Mouse (Mus musculus) hindbrain, embryonic 10.5 days (tissue): ENCODE data around the gene Tnp1. TPM values are rescaled to one million over a fixed set of nuclear protein-coding genes. Genes with fewer than 3 reads are reported as not detected.

Experiments
- DNase-seq: peaks from one replicate; pipeline ENCODE4 v3.0.0-alpha.2; 2017; ENCODE audit warnings: low spot score
- H3K27ac ChIP-seq: fragments of 300-500 bp; sonication (generic); 2 replicates; pipeline ENCODE4 v1.5.1; 2016; ENCODE audit warnings: mild to moderate bottlenecking, moderate library complexity
- H3K27me3 ChIP-seq: fragments of 300-500 bp; sonication (generic); 2 replicates; pipeline ENCODE4 v1.6.1; 2016; ENCODE audit warnings: mild to moderate bottlenecking; ENCODE audit not compliant: poor library complexity, insufficient read depth, severe bottlenecking
- H3K36me3 ChIP-seq: fragments of 300-500 bp; sonication (generic); 2 replicates; pipeline ENCODE4 v1.6.1; 2016; ENCODE audit warnings: mild to moderate bottlenecking, moderate library complexity
- H3K4me1 ChIP-seq: fragments of 300-500 bp; sonication (generic); replicated peaks from 2 replicates; pipeline ENCODE4 v1.6.1; 2016; ENCODE audit warnings: mild to moderate bottlenecking
- H3K4me3 ChIP-seq: fragments of 300-500 bp; sonication (generic); 2 replicates; pipeline ENCODE4 v1.5.1; 2016; ENCODE audit warnings: mild to moderate bottlenecking, moderate library complexity
- H3K9me3 ChIP-seq: fragments of 300-500 bp; sonication (generic); 2 replicates; pipeline ENCODE4 v1.6.1; 2016; ENCODE audit warnings: mild to moderate bottlenecking, moderate library complexity
- WGBS: fragments of 180-500 bp; shearing (Covaris S2); methylation state at CpG from one replicate; pipeline ENCODE4 v1.1.7; 2016; 5-methylcytosine and 5-hydroxymethylcytosine counted together
- polyA plus RNA-seq: library from polyadenylated mRNA; unstranded; fragments of >200 nt; fragmentation: Nextera tagmentation; extraction: Ambion mirVana; gene quantifications from 2 replicates; pipeline ENCODE4 v1.2.1, GENCODE M21; 2016

Tnp1 gene
- polyA plus RNA-seq, 1 experiment from 2014 or later, result not detected

DNA sequence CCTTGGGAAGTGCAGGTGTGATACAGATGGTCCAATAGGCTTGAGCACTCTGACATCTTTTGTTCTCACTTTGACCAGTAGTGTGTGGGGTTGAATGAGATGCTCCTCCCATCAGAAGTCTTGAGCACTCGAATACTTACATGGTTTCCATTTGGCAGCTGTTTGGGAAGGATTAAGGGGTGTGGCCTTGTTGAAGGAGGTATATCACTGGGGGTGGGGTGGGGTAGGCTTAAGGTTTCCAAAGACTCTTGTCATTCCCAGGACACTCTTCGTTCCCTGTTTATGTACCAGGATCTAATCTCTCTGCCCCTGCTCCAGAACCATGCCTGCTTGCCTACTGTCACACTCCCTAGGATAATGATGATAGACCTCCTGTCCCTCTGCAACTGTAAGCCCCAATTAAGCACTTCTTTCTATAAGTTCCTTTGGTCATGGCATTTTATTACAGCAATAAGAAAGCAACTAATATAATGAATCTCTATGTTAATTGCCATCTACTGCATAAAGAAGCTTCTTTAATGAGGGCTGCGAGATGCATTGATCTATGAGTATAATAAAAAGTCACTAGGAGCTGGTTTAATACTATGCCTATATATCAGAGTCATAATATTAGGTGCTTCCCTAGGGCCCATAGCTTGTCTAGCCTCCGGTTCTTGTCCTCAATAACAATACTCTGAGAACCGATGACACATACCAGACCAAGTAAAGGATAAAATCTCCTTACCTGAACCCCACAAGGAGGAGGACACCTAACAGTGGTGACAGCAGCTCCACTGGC, 20.8 kb downstream of the Tnp1 start:
- no peaks in the 10 kb centered on the region for H3K9me3 ChIP-seq
- no peaks in the 10 kb centered on the region for H3K27me3 ChIP-seq
- H3K27ac ChIP-seq, result no peak overlapping the region
- no peak for DNase-seq
- H3K36me3 ChIP-seq, result no peaks in the 10 kb centered on the region
- H3K4me1 ChIP-seq, result no peaks in the 10 kb centered on the region
- no peak overlapping the region for H3K4me3 ChIP-seq
- WGBS, result 94% methylated on average over 5 of the region's 5 CpGs

DNA sequence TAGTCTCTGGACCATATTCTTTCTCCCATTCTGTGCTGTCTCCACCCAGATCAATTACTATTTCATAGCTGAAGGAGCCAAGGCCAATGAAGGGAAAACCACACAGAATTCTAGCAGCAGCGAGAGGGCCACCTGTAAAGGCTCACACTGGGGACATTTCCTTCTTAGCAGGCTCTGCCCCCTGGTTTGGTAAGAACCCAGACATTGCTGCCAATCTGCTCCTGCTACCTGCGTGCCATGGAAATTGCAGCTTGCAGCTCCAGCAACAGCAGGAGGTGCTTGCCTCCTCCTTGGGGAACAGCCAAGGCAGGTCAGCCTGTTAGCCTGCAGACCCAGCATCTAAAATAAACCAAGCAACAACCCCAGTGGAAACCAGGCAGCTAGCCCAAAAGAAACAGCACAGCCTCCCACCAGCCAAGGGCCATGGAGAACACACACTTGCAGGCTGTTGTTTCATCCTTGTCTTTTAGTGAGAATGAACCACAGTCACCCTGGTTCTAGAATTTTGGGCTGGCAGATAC, 22.7 kb downstream of the Tnp1 start:
- no peak overlapping the region for H3K4me3 ChIP-seq
- no peaks in the 10 kb centered on the region for H3K27me3 ChIP-seq
- no peaks in the 10 kb centered on the region for H3K4me1 ChIP-seq
- no peaks in the 10 kb centered on the region for H3K36me3 ChIP-seq
- WGBS, result 78% methylated on average over 2 of the region's 2 CpGs
- no peak for DNase-seq
- H3K9me3 ChIP-seq, result no peaks in the 10 kb centered on the region
- H3K27ac ChIP-seq, result no peak overlapping the region

DNA sequence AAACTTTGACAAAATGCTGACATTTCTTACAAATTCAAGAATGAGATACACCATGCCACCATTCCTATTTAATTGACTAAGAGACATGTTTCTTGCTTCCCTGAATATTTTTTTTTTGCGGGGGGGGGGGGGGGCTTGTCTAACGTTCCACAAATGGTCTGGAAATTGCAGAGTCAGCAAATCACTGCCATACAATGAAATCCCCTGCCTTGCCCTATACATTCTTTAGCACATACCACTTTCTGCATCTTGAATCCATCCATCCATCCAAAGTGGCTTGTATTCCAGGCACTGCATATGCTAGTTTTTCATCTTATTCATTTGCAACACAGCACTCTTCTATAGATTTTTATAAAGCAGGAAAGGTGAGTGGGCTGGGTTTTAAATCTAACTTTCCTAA, 23.5 kb downstream of the Tnp1 start:
- H3K27ac ChIP-seq, result no peak overlapping the region
- H3K4me1 ChIP-seq, result no peaks in the 10 kb centered on the region
- H3K9me3 ChIP-seq, result no peaks in the 10 kb centered on the region
- 64% methylated on average over 2 of the region's 2 CpGs for WGBS
- H3K36me3 ChIP-seq, result no peaks in the 10 kb centered on the region
- H3K4me3 ChIP-seq, result no peak overlapping the region
- DNase-seq, result no peak
- H3K27me3 ChIP-seq, result no peaks in the 10 kb centered on the region

DNA sequence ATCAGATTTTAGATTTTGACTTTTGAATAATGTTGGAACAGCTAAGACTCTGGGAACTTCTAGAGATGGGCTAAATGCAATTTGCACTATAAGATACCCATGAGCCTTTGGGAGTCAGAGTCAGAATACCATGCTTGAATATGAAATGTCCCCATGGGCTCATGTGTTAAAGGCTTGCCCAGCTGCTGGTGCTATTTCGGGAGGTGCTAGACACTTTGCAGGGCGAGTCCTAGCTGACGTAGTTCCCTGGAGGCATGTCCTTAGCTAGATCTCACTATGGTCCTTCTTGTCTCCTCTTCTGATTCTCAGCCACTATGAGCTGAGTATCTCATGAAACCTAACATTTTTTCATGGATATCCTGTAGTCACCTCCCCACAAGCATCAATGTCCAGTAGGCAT, 26.8 kb downstream of the Tnp1 start:
- no peaks in the 10 kb centered on the region for H3K36me3 ChIP-seq
- WGBS, result 94% methylated on average over 3 of the region's 3 CpGs
- H3K9me3 ChIP-seq, result no peaks in the 10 kb centered on the region
- no peak overlapping the region for H3K4me3 ChIP-seq
- no peak for DNase-seq
- H3K4me1 ChIP-seq, result no peaks in the 10 kb centered on the region
- no peaks in the 10 kb centered on the region for H3K27me3 ChIP-seq
- H3K27ac ChIP-seq, result no peak overlapping the region

DNA sequence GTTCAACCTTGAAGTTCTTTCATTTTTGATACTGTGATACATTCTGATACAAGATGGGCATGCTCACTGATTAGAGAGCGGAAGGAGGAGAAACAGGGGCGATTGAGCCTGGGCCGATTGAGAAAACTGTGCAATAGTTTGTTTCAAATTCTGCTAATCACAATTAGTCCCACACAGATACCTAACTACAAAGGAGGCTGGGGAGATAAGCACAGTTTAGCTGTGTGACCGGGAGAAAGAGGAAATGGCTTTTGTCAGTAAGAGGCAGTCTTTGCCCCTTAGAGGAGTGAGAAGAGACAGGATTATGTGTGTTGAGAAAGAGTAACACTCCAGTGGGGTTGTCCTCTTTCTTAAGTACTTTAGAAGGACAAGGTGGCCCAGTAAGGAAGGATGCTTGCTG, 29.0 kb downstream of the Tnp1 start:
- Histone ChIP-seq H3K36me3 (no peaks in the 10 kb centered on the region), H3K4me1 (no peaks in the 10 kb centered on the region), H3K27me3 (no peaks in the 10 kb centered on the region), H3K4me3 (no peak overlapping the region), H3K9me3 (no peaks in the 10 kb centered on the region), H3K27ac (no peak overlapping the region)
- WGBS, result 90% methylated on average over 4 of the region's 4 CpGs
- no peak for DNase-seq

DNA sequence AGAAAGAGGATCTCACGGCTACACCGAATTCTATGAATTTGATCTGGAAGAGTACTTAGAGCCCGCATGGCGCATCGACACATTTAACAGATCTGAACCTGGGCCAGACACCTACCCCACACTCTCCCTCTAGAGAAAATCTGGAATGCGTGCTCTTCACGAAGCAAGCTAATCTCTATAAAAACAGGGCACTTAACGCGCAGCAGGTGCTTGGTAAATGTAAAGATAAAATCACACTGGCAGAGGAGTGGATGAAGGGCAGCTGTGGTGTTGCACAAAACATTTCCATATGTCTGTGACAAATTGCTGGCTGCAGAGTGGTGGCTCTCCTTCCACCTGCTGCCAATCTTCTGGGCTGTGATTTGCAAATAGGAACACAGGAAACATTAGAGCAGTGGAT, 36.8 kb downstream of the Tnp1 start:
- DNase-seq, result no peak
- no peak overlapping the region for H3K27ac ChIP-seq
- no peak overlapping the region for H3K4me3 ChIP-seq
- H3K4me1 ChIP-seq, result no peaks in the 10 kb centered on the region
- WGBS, result 79% methylated on average over 9 of the region's 9 CpGs
- no peaks in the 10 kb centered on the region for H3K27me3 ChIP-seq
- H3K36me3 ChIP-seq, result no peaks in the 10 kb centered on the region
- no peaks in the 10 kb centered on the region for H3K9me3 ChIP-seq

DNA sequence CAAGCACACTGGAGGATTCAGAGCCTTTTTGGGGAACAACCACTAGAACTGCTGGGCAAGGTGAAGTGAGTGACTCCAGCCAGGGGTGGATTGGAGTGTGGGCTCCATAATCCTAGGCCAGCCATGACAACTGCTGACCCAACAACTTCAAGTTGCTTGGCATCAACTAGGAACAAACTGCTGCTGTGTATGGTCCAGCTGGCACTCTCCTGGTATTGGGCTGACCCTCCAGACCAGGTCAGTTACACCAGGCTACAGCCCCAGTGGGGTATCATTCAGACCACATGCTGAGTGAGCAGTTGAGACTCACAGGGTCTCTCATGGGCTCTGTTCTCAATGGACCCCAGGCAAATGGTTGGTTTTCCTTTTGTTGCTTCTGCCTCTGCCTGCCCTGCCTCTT, 41.5 kb downstream of the Tnp1 start:
- H3K9me3 ChIP-seq, result no peaks in the 10 kb centered on the region
- DNase-seq, result no peak
- no peak overlapping the region for H3K4me3 ChIP-seq
- H3K4me1 ChIP-seq, result peaks cover 6% of the 10 kb centered on the region
- no peaks in the 10 kb centered on the region for H3K27me3 ChIP-seq
- no peaks in the 10 kb centered on the region for H3K36me3 ChIP-seq
- H3K27ac ChIP-seq, result no peak overlapping the region

DNA sequence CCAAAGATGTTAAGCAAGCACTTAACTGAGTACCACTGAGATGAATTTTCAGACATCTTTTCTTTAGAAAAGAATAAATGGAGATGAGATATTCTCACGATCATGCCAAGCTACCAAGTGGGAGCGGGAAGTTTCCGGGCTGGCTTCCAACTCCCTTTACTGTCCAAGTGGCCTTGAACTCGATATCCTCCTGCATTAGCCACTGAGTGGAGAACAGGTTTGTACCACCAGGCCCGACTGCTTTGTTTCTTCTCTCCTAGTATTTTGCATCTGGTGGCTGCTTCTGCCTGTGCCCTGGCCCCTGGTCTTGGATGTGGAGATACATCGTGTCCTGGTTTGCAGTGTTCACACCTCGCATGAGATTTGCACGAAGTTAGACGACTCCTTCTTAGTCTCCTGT, 45.2 kb downstream of the Tnp1 start:
- H3K27ac ChIP-seq, result no peak overlapping the region
- H3K9me3 ChIP-seq, result no peaks in the 10 kb centered on the region
- 94% methylated on average over 9 of the region's 9 CpGs for WGBS
- DNase-seq, result no peak
- H3K4me3 ChIP-seq, result no peak overlapping the region
- peaks cover 12% of the 10 kb centered on the region for H3K4me1 ChIP-seq
- no peaks in the 10 kb centered on the region for H3K27me3 ChIP-seq
- no peaks in the 10 kb centered on the region for H3K36me3 ChIP-seq

DNA sequence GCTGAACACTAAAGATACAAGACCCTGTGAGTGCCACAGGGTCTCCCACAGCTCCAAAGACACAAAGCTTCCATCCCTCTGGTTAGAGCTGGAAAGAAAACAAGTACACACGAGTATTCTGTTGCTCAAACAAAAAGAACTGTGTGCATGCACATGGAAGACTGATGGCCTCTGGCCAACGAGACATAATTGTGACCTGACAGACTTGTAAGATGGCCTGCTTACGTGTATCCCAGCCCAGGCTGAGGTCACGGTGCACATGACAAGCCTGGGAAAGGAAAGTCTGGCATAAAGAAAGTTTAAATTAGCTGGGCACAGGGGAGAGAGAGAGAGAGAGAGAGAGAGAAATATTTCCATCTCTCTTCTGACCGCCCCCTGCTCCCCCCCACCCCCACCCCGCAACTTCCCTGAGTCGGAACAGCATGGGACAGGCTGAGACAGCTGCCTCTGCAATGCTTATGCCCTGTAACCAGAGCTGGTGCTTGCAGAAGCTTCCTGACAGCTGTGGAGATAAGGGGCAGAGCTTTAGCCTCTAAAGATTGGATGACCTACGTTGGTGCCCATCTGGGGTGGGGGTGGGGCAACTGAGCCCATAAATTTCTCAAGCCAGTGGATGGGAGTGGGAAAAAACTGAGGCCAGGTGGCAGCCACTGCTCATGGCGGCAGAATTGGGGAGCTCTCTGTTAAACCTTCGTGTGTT, 46.4 kb downstream of the Tnp1 start:
- peak; percentile 27 for DNase-seq
- H3K4me3 ChIP-seq, result no peak overlapping the region
- peak overlapping the region; percentile 62 for H3K27ac ChIP-seq
- no peaks in the 10 kb centered on the region for H3K27me3 ChIP-seq
- 43% methylated on average over 10 of the region's 10 CpGs for WGBS
- H3K4me1 ChIP-seq, result peaks cover 12% of the 10 kb centered on the region
- no peaks in the 10 kb centered on the region for H3K9me3 ChIP-seq
- no peaks in the 10 kb centered on the region for H3K36me3 ChIP-seq

DNA sequence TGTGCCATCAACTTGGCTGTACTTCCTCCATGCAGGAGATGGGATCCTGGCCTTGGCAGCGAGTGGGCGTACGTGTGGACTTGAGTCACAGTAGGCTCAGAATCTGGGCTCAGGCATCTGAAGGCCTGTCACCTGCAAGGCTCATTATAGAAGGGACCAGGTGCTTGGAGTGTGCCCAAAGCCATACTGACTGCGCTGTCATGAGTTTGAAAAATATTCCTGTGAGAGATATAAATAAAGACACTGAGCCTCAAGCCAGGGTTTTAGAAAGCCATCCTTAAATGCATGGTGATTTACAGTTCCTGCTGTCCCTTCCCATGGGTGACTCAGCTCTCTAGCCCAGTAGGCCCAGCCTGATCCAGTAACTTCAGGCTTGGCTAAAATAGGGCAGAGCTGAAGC, 49.3 kb downstream of the Tnp1 start:
- Histone ChIP-seq H3K27me3 (no peaks in the 10 kb centered on the region), H3K4me3 (no peak overlapping the region), H3K27ac (no peak overlapping the region), H3K36me3 (no peaks in the 10 kb centered on the region), H3K9me3 (no peaks in the 10 kb centered on the region), H3K4me1 (peaks cover 20% of the 10 kb centered on the region)
- no peak for DNase-seq
- WGBS, result 94% methylated on average over 4 of the region's 4 CpGs

Other genes starting within 250 kb of the Tnp1 start
- 493 and 750 TPM in 2 replicates for gene Igfbp2, start 191.4 kb downstream of the Tnp1 start, polyA plus RNA-seq
- 35.4 and 40.7 TPM in 2 replicates for gene Igfbp5, start 141.0 kb downstream of the Tnp1 start, polyA plus RNA-seq